Mouse (Mus musculus): Measurements from ENCODE around the gene Dntt.

DNA sequence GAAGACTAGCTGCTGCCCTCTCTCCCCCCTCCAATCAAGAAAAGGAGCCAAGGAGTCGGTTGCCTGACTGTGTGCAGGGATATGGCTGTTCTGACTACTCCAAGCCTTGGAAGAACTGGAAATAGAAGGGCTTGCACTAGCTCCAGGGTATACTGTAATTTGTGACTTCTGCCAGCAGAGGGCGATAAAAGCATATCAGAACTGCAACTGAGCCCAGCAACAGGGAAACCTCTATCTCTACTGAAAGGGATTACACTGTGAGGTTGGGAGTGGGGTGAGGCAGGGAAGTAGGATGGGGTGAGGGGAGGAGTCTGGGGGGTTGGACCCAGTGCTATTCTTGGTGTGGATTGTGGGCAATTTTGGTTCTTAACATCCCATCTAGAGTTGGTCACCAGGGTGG lies 57.6 kb downstream of the Dntt start:
- TF ChIP-seq POLR2A (IDR thresholded peaks at IDR 0.05; ENCODE audit: low read depth, low read length) (no peak), CTCF (IDR thresholded peaks at IDR 0.05; ENCODE audit: extremely low read depth, insufficient read depth, insufficient read length, insufficient replicate concordance) (peak; percentile 33; the same call in 1 of the 2 replicates)
